Mouse (Mus musculus) C2C12 (cell line): ENCODE data around the gene Ptms.

ENCODE experiments used
- CEBPB ChIP-seq: IDR thresholded peaks from one replicate; pipeline ENCODE4 v1.6.1; 2011; ENCODE audit warnings: low read depth, mild to moderate bottlenecking, control low read depth, moderate library complexity
- CTCF ChIP-seq: IDR thresholded peaks from one replicate; pipeline ENCODE4 v1.5.1; 2011; ENCODE audit not compliant: control insufficient read depth, insufficient read depth, insufficient read length
- FOSL1 ChIP-seq: IDR thresholded peaks from one replicate; pipeline ENCODE4 v1.8.0; 2011; ENCODE audit warnings: mild to moderate bottlenecking, low read length; ENCODE audit not compliant: poor library complexity, insufficient read depth, severe bottlenecking
- MAX ChIP-seq: IDR thresholded peaks from one replicate; pipeline ENCODE4 v1.6.1; 2011; ENCODE audit warnings: mild to moderate bottlenecking, control low read depth
- MYOD1 ChIP-seq: IDR thresholded peaks from one replicate; pipeline ENCODE4 v1.6.1; 2011; ENCODE audit warnings: low read depth; ENCODE audit not compliant: control insufficient read depth, insufficient read length
- MYOG ChIP-seq: IDR thresholded peaks from one replicate; pipeline ENCODE4 v1.6.1; 2011; ENCODE audit not compliant: control insufficient read depth, insufficient read length; ENCODE audit errors: extremely low read depth
- USF1 ChIP-seq: IDR thresholded peaks from one replicate; pipeline ENCODE4 v1.6.1; 2011; ENCODE audit warnings: low read depth, mild to moderate bottlenecking, control low read depth, moderate library complexity

GRCm38 (mm10) chr6:124865766-124866362 is 54.0 kb downstream of the Ptms start:
- TF ChIP-seq USF1 (no peak), CTCF (no peak), MAX (no peak), MYOG (no peak), CEBPB (no peak), FOSL1 (no peak), MYOD1 (no peak)
